Mouse (Mus musculus): Measurements from ENCODE around the gene Bmf.

DNA sequence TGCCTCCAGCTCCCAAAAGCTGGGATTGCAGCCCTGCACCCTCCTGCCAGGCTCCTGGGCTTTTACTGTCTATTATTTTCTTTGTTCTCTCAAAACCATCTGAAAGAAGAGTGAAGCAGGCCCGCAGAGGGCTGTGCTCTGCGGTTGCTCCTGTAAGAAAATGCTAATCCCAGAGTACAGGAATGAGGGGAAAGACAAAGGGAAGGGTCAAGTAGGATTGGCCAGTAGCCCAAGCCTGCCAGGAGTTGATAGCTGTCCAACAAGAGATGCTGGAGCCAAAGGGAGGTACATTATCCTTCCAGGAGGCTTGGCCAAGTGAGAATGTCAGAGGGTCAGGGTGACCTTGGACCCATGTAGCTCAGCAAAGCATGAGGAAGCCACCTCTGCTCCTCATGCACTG lies 2.1 kb upstream of the Bmf start:
- TF ChIP-seq CTCF (IDR thresholded peaks at IDR 0.05; ENCODE audit: low read depth) (no peak), EP300 (optimal IDR thresholded peaks at IDR 0.05) (no peak)

Measured in stomach, postnatal 0 days (tissue).